In genomic region chr2:18800646-18801251, GRCm38 (mm10) we compare ENCODE assay signal across 9 mouse cellular contexts.
DNase-seq lines count a peak whose midpoint lies in the region; ATAC-seq and TF ChIP-seq lines count a peak whose summit lies in the region.
"Had no signal": no experiment of that assay in that cellular context is flagged by ENCODE, and none has a peak within 500 bp of the region (broad histone marks: within the 10 kb centered on the region; RNA-seq: fewer than 3 reads in every experiment).

No protein-coding gene starts in this region.

- no peak for ATAC-seq in cerebellum, adult (ENCODE audit: insufficient number of reproducible peaks, low FRiP score, low TSS enrichment)
- ATAC-seq in liver, embryonic 12.5 days = no peak

- no peaks in the 10 kb centered on the region for H3K27me3 ChIP-seq in cerebellum, adult 2 months (ENCODE audit: control insufficient read depth, insufficient read depth, low read length)
- peaks cover 18% of the 10 kb centered on the region for H3K27me3 ChIP-seq in spleen, adult 2 months (ENCODE audit: control insufficient read depth, insufficient read depth, low read length)
- H3K27me3 ChIP-seq in liver, embryonic 12.5 days (replicated peaks) = peaks cover 76% of the 10 kb centered on the region

- no peak for DNase-seq in cerebellum, adult 2 months
- DNase-seq in spleen, adult 2 months (ENCODE audit: low read depth in 1 of 2, low spot score in 2 of 2) = no peak
- no peak for DNase-seq in spleen, postnatal 10 days (ENCODE audit: low spot score in 2 of 2)
- no peak for DNase-seq in ovary, adult 18-20 months (ENCODE audit: low spot score)
- DNase-seq in gastrocnemius, adult 8-10 months (ENCODE audit: low spot score in 2 of 2) = no peak
- no peak for DNase-seq in adrenal gland, adult 2 months

- peak overlapping the region; percentile 63 for H3K4me3 ChIP-seq in cerebellum, adult 2 months (replicated peaks; ENCODE audit: insufficient read depth, low read depth, low read length)
- peak overlapping the region; percentile 12; the same call in 1 of the 2 replicates for H3K4me3 ChIP-seq in spleen, adult 2 months (ENCODE audit: extremely low read depth, insufficient read depth, insufficient read length)
- H3K4me3 ChIP-seq in liver, embryonic 12.5 days = peak overlapping the region; percentile 34
- H3K4me3 ChIP-seq: myocyte had no signal

- no peaks in the 10 kb centered on the region for H3K4me1 ChIP-seq in cerebellum, adult 2 months (ENCODE audit: control insufficient read depth, insufficient read depth, low read length)
- H3K4me1 ChIP-seq in spleen, adult 2 months (ENCODE audit: control insufficient read depth, insufficient read depth, insufficient read length) = peaks cover 3% of the 10 kb centered on the region; the same call in 1 of the 2 replicates
- H3K4me1 ChIP-seq in liver, embryonic 12.5 days = no peaks in the 10 kb centered on the region

- H3K9ac ChIP-seq in liver, embryonic 12.5 days = no peak overlapping the region

- no peak overlapping the region for H3K27ac ChIP-seq in cerebellum, adult 2 months (ENCODE audit: insufficient read depth, low read length)
- no peak overlapping the region for H3K27ac ChIP-seq in spleen, adult 2 months (ENCODE audit: insufficient read depth, low read length)
- no peak overlapping the region for H3K27ac ChIP-seq in liver, embryonic 12.5 days

- H3K36me3 ChIP-seq in spleen, adult 2 months (ENCODE audit: control insufficient read depth, insufficient read depth, low read length) = no peaks in the 10 kb centered on the region
- H3K36me3 ChIP-seq in liver, embryonic 12.5 days = no peaks in the 10 kb centered on the region

- TF ChIP-seq CTCF in cerebellum, adult 2 months (IDR thresholded peaks at IDR 0.05; ENCODE audit: borderline replicate concordance, insufficient read depth, low read depth, low read length) = no peak
- TF ChIP-seq CTCF in spleen, adult 2 months (IDR thresholded peaks at IDR 0.05; ENCODE audit: extremely low read depth, insufficient read depth, insufficient read length, insufficient replicate concordance) = no peak

- 55% methylated on average over 24 of the region's 24 CpGs for WGBS in cerebellum, adult 2 months
- 8% methylated on average over 24 of the region's 24 CpGs for WGBS in spleen, adult 2 months
- WGBS in liver, embryonic 12.5 days (ENCODE audit: insufficient replicate concordance) = 4% methylated on average over 24 of the region's 24 CpGs

- H3K4me2 ChIP-seq in liver, embryonic 12.5 days = peak overlapping the region; percentile 50

- H3K9me3 ChIP-seq in liver, embryonic 12.5 days (replicated peaks) = no peaks in the 10 kb centered on the region

- no peak for TF ChIP-seq POLR2A in cerebellum, adult 2 months (IDR thresholded peaks at IDR 0.05; ENCODE audit: borderline replicate concordance, insufficient read depth, low read length)
- TF ChIP-seq POLR2A in spleen, adult 2 months (IDR thresholded peaks at IDR 0.05; ENCODE audit: low read depth, low read length) = no peak

Comparison
In these comparisons a context has a peak if more than half of its experiments do, and no peak if none do; other contexts are left out.
1. H3K4me3 ChIP-seq: peak in every context shown above with its lines; median percentile 63 in cerebellum, adult 2 months; 34 in liver, embryonic 12.5 days; 12 in spleen, adult 2 months.